Mouse (Mus musculus) embryonic facial prominence, embryonic 11.5 days (tissue): ENCODE measurements around the gene Tymp. TPM values are rescaled to one million over a fixed set of nuclear protein-coding genes. Genes with fewer than 3 reads are reported as not detected.

Source experiments
- ATAC-seq: fragments of 200-750 bp; cut with Nextera tagmentation; replicated peaks from 2 replicates; pipeline ENCODE4 v1.8.0; 2017; ENCODE audit warnings: low read depth; ENCODE audit not compliant: insufficient number of reproducible peaks, low FRiP score, low TSS enrichment
- DNase-seq: peaks from one replicate; pipeline ENCODE4 v3.0.0-alpha.2; 2015; ENCODE audit warnings: low spot score
- H3K27ac ChIP-seq: fragments of 300-500 bp; sonication (generic); replicated peaks from 2 replicates; pipeline ENCODE4 v1.5.1; 2014; ENCODE audit warnings: mild to moderate bottlenecking, low read depth, low read length, control low read depth
- H3K27me3 ChIP-seq: fragments of 300-500 bp; sonication (generic); 2 replicates; pipeline ENCODE4 v1.6.1; 2014; ENCODE audit warnings: mild to moderate bottlenecking, low read length, moderate library complexity, mixed read lengths; ENCODE audit not compliant: control insufficient read depth, insufficient read depth
- H3K36me3 ChIP-seq: fragments of 300-500 bp; sonication (generic); replicated peaks from 2 replicates; pipeline ENCODE4 v1.6.1; 2014; ENCODE audit warnings: low read depth, mild to moderate bottlenecking, low read length, moderate library complexity, mixed read lengths; ENCODE audit not compliant: control insufficient read depth, insufficient read depth
- H3K4me1 ChIP-seq: fragments of 300-500 bp; sonication (generic); 2 replicates; pipeline ENCODE4 v1.6.1; 2014; ENCODE audit warnings: low read length, mixed read lengths; ENCODE audit not compliant: control insufficient read depth, insufficient read depth
- H3K4me2 ChIP-seq: fragments of 300-500 bp; sonication (generic); 2 replicates; pipeline ENCODE4 v1.6.1; 2014; ENCODE audit warnings: low read depth, mild to moderate bottlenecking, control low read depth, low read length, moderate library complexity
- H3K4me3 ChIP-seq: fragments of 300-500 bp; sonication (generic); 2 replicates; pipeline ENCODE4 v1.5.1; 2014; ENCODE audit warnings: low read depth, low read length, control low read depth
- H3K9ac ChIP-seq: fragments of 300-500 bp; sonication (generic); replicated peaks from 2 replicates; pipeline ENCODE4 v1.6.1; 2014; ENCODE audit warnings: mild to moderate bottlenecking, control low read depth, low read length
- H3K9me3 ChIP-seq: fragments of 300-500 bp; sonication (generic); replicated peaks from 2 replicates; pipeline ENCODE4 v1.6.1; 2016; ENCODE audit warnings: mild to moderate bottlenecking, low read length, inconsistent platforms, mixed read lengths; ENCODE audit not compliant: control insufficient read depth
- WGBS: fragments of 180-500 bp; shearing (Covaris S2); extraction: QIAGEN DNeasy Blood & Tissue Kit; methylation state at CpG from one replicate; pipeline ENCODE4 v1.1.7; 2014; 5-methylcytosine and 5-hydroxymethylcytosine counted together
- polyA plus RNA-seq: library from polyadenylated mRNA; unstranded; fragments of >200 nt; fragmentation: Nextera tagmentation; extraction: Ambion mirVana; gene quantifications from 2 replicates; pipeline ENCODE4 v1.2.1, GENCODE M21; 2014

Tymp gene
- polyA plus RNA-seq, 1 experiment from 2014 or later, result 1.4 TPM

DNA sequence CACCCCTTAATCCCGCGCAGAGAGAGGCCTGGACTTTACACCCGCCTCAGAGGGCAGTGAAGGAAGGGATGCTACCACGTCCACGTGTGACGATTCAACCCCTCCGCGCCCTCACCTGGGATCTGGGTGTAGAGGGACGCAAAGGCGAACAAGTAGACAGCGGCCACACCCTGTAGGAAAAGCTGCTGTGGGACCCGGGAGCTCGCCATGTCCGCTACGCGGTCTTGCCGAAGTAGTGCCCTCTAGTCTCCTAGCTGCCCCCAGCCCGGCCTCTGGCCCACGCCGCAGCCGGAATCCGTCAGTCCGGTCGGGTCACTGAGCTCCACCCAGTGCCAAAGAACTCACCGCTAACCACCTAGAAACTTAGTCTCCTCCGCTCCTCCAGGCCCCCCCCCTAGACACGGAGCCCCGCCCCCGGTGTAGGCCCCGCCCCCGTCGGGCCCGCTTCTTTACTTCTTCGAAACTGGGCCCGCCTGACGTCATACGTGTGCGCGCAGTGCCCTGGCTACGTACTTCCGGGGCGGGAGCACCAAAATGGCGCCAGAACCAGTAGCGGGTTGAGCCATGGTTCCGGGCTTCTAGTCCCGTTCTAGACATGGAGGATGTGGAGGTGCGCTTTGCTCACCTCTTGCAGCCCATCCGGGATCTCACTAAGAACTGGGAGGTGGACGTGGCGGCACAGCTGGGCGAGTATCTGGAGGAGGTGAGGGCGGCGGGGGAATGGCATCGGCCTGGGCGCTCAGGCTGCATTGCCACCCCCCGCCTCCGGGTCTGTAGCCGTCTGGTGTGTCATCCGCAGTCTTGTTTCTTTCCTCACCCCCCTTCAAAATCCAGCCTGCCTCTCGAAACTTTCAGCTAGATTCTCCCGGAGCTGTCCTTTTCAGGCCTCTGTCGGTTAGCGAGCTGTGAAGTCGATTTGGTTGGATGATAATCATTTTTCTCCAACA, 21.3 kb downstream of the Tymp start, which contains the start of the genes Lmf2 and Ncaph2:
TSS of gene Lmf2 (minus strand) at position 419 of the 947 bp plus-strand sequence.
TSS of gene Ncaph2 (plus strand) at position 479 of the 947 bp plus-strand sequence.
- no peaks in the 10 kb centered on the region for H3K27me3 ChIP-seq
- H3K9ac ChIP-seq, result peak within 1 kb of the TSS; percentile 86
- H3K4me2 ChIP-seq, result peak within 1 kb of the TSS; percentile 67
- H3K4me3 ChIP-seq, result peak within 1 kb of the TSS; percentile 63
- no peaks in the 10 kb centered on the region for H3K4me1 ChIP-seq
- H3K27ac ChIP-seq, result peak within 1 kb of the TSS; percentile 68
- peaks cover 8% of the 10 kb centered on the region for H3K36me3 ChIP-seq
- WGBS, result under 1% methylated on average over 59 of the region's 64 CpGs
- ATAC-seq, result peak; percentile 80
- no peaks in the 10 kb centered on the region for H3K9me3 ChIP-seq
- DNase-seq, result peak; percentile 99

GRCm38 (mm10) chr15:89354455-89354854, 22.4 kb downstream of the Tymp start:
- Histone ChIP-seq H3K4me1 (no peaks in the 10 kb centered on the region), H3K27ac (no peak overlapping the region), H3K36me3 (peaks cover 8% of the 10 kb centered on the region), H3K9ac (peak overlapping the region; percentile 86), H3K27me3 (no peaks in the 10 kb centered on the region), H3K4me2 (peak overlapping the region; percentile 67), H3K9me3 (no peaks in the 10 kb centered on the region), H3K4me3 (peak overlapping the region; percentile 63)
- 85% methylated on average over 7 of the region's 7 CpGs for WGBS
- ATAC-seq (no peak), DNase-seq (no peak)

DNA sequence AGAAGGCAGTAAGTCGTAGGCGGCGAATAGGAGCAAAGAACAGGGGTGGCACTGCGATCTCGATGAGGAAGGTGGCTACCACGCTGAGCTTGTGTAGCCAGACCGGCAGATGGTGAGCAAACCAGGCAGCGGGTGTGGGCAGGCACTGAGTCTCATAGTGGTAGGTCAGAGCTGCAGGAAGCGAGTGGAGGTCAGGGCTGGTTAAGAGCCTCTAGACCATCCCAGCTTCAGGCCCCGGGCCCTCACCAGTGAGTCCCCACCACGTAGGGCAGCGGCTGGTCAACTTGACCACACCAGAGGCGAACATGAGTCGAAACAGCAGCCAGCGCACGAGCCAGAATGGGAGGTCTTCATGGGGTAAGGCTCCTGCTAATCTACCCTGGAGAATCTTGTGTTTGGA, 23.0 kb downstream of the Tymp start:
- H3K4me3 ChIP-seq, result no peak overlapping the region

GRCm38 (mm10) chr15:89352795-89353194, 24.0 kb downstream of the Tymp start:
- Histone ChIP-seq H3K9ac (no peak overlapping the region), H3K4me1 (no peaks in the 10 kb centered on the region), H3K27me3 (no peaks in the 10 kb centered on the region), H3K36me3 (peaks cover 8% of the 10 kb centered on the region), H3K4me3 (no peak overlapping the region), H3K9me3 (no peaks in the 10 kb centered on the region), H3K4me2 (no peak overlapping the region), H3K27ac (no peak overlapping the region)
- WGBS, result 97% methylated on average over 12 of the region's 12 CpGs
- DNase-seq, result no peak
- no peak for ATAC-seq

More for the DNA sequence above, 23.0 kb downstream of the Tymp start:
- Histone ChIP-seq H3K27ac (no peak overlapping the region), H3K27me3 (no peaks in the 10 kb centered on the region), H3K4me2 (no peak overlapping the region), H3K36me3 (peaks cover 8% of the 10 kb centered on the region), H3K9me3 (no peaks in the 10 kb centered on the region), H3K9ac (no peak overlapping the region), H3K4me1 (no peaks in the 10 kb centered on the region)
- ATAC-seq, result no peak
- WGBS, result 96% methylated on average over 16 of the region's 16 CpGs
- DNase-seq, result no peak

DNA sequence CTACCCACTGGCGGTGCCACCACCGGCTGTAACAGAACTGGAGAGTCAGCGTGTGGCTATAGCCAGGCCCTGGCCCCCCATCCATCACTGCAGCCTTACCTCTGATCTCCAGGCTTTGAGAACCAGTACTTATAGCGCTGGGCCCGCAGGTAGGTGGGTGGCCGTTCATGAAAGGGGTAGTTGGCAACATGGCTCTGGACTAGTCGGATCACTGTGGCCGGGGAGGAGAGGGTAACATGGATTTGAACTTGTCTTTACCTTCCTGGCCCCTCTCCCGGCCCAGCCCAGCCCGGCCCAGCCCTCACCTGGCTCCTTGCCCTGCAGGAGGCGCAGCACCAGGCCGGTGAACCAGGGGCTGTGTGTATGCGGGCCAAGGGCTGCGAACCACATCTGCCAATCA, 24.8 kb downstream of the Tymp start:
- Histone ChIP-seq H3K4me1 (no peaks in the 10 kb centered on the region), H3K4me3 (no peak overlapping the region), H3K27ac (no peak overlapping the region), H3K9ac (no peak overlapping the region), H3K4me2 (no peak overlapping the region), H3K27me3 (no peaks in the 10 kb centered on the region), H3K36me3 (peaks cover 8% of the 10 kb centered on the region), H3K9me3 (no peaks in the 10 kb centered on the region)
- no peak for ATAC-seq
- 94% methylated on average over 14 of the region's 14 CpGs for WGBS
- no peak for DNase-seq

- Histone ChIP-seq H3K27me3 (no peaks in the 10 kb centered on the region), H3K4me2 (no peak overlapping the region), H3K9me3 (no peaks in the 10 kb centered on the region), H3K9ac (no peak overlapping the region), H3K4me1 (no peaks in the 10 kb centered on the region), H3K36me3 (peaks cover 8% of the 10 kb centered on the region), H3K27ac (no peak overlapping the region), H3K4me3 (no peak overlapping the region)
- no peak for ATAC-seq
- 86% methylated on average over 15 of the region's 15 CpGs for WGBS
- DNase-seq, result no peak
These were observed 25.5 kb downstream of the Tymp start for GRCm38 (mm10) chr15:89351302-89351701.

DNA sequence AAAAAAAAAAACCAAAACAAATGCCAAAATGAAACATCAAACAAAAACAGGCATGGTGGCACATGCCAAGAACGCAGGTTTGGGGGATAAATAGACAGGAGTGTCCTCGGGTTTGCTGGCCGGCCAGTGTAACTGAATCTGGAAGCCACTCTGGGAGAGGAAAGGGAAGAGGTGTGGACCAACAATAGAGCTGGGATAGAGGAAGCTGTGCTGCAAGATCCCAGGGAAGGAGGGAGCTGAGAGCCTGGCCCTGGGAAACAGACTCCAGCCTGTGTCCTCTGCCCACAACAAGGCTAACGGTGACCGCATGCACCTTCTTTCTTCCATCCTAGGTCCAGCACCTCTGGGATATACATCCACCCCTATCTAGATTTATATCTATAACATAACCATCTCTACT, 26.4 kb downstream of the Tymp start:
- WGBS, result 82% methylated on average over 5 of the region's 5 CpGs
- no peak overlapping the region; the same call in 1 of the 2 replicates for H3K9ac ChIP-seq
- ATAC-seq, result no peak
- H3K4me3 ChIP-seq, result no peak overlapping the region
- H3K9me3 ChIP-seq, result no peaks in the 10 kb centered on the region
- no peak overlapping the region for H3K27ac ChIP-seq
- no peak overlapping the region for H3K4me2 ChIP-seq
- DNase-seq, result no peak
- peaks cover 8% of the 10 kb centered on the region for H3K36me3 ChIP-seq
- no peaks in the 10 kb centered on the region for H3K27me3 ChIP-seq
- no peaks in the 10 kb centered on the region for H3K4me1 ChIP-seq

- Histone ChIP-seq H3K4me1 (no peaks in the 10 kb centered on the region), H3K27ac (no peak overlapping the region), H3K4me2 (no peak overlapping the region), H3K4me3 (no peak overlapping the region), H3K27me3 (no peaks in the 10 kb centered on the region), H3K9me3 (no peaks in the 10 kb centered on the region), H3K9ac (no peak overlapping the region), H3K36me3 (no peaks in the 10 kb centered on the region)
- DNase-seq (no peak), ATAC-seq (no peak)
- 85% methylated on average over 3 of the region's 3 CpGs for WGBS
These were observed 33.5 kb downstream of the Tymp start for GRCm38 (mm10) chr15:89343325-89343724.
